ENCODE assay signal across 1 mouse cellular context in the genomic region with DNA sequence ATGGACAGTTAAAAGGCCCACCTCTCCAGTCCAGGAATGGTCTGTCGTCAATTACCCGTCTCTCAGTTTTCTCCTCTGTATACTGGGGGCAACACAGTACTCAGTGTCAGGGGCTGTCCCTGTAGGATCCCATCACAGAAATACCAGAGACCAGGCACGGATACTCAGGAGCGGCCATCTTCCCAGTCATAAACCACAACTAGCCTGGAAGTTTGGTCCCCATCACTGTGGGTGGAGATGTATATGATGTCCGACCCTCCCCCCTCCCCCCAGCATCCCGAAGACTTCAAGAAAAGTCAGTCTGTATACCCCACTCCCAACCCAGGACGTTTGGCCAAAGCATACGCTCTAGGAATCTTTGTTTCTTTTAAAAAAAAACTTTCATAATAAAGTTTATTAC.
TF ChIP-seq lines count a peak whose summit lies in the region.

No protein-coding gene starts in this region.

TF ChIP-seq in CH12.LX, 34 proteins besides CTCF, POLR2A, EP300 and RAD21:
- TF ChIP-seq MXI1 (IDR thresholded peaks at IDR 0.05; ENCODE audit: low read depth, low read length) (peak; percentile 40; the same call in 1 of the 2 replicates), CHD1 (IDR thresholded peaks at IDR 0.05; ENCODE audit: low read depth, low read length) (peak; percentile 89), MAZ (IDR thresholded peaks at IDR 0.05; ENCODE audit: low read depth, low read length) (peak; percentile 48; the same call in 1 of the 2 replicates), SIN3A (IDR thresholded peaks at IDR 0.05; ENCODE audit: low read length) (peak; percentile 32; the same call in 1 of the 2 replicates), CHD2 (IDR thresholded peaks at IDR 0.05; ENCODE audit: low read length) (peak; percentile 35; the same call in 1 of the 2 replicates), HCFC1 (IDR thresholded peaks at IDR 0.05; ENCODE audit: low read depth, low read length) (no peak), NELFE (IDR thresholded peaks at IDR 0.05; ENCODE audit: low read depth, low read length) (peak; percentile 43; the same call in 1 of the 2 replicates), ZKSCAN1 (IDR thresholded peaks at IDR 0.05; ENCODE audit: borderline replicate concordance, low read depth, low read length) (no peak), NRF1 (IDR thresholded peaks at IDR 0.05; ENCODE audit: low read depth, low read length) (0 out of 2 replicates have a peak, but pooled peaks have one; percentile 17)
TF ChIP-seq in CH12.LX: peak in this region for 7.
